Mouse (Mus musculus): ENCODE results near the gene Sfxn2. TPM values are rescaled to one million over a fixed set of nuclear protein-coding genes. Genes with fewer than 3 reads are reported as not detected.

The Sfxn2 gene
- polyA plus RNA-seq, 1 experiment from 2014 or later = 16.7 TPM

DNA sequence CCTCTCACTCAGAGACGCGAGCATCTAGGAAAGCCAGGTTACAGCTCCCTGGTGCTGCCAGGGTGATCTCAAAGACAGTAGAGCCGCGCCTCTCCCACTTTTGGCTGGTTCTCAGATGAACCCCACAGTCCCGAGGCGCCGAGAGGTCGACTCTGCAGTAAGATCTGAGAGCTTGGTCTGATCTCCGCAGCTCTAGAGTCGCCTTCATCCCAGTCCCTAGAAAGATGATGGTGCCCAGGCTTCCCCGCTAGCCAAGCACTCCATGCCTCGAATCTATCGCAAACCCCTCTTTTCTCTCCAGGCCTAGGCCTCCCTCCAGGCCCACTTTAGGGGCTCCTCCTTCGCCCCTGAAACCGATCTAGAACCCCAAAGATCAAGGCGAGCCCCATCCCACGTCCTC, 617 bp upstream of the Sfxn2 start:
- Histone ChIP-seq H3K27me3 (replicated peaks; ENCODE audit: control insufficient read depth, insufficient read depth, low read length) (no peaks in the 10 kb centered on the region), H3K4me2 (ENCODE audit: low read depth, low read length) (peak overlapping the region; percentile 75), H3K36me3 (ENCODE audit: control insufficient read depth, insufficient read depth, low read length) (no peaks in the 10 kb centered on the region), H3K9me3 (ENCODE audit: control insufficient read depth, low read length) (no peaks in the 10 kb centered on the region), H3K4me1 (ENCODE audit: control insufficient read depth, insufficient read depth, low read length) (peaks cover 11% of the 10 kb centered on the region), H3K4me3 (ENCODE audit: low read depth, low read length) (peak overlapping the region; percentile 86), H3K27ac (replicated peaks; ENCODE audit: low read depth, low read length) (peak overlapping the region; percentile 79), H3K9ac (ENCODE audit: low read depth, low read length) (peak overlapping the region; percentile 76)
- DNase-seq (ENCODE audit: low spot score) (peak; percentile 36), ATAC-seq (ENCODE audit: low read depth) (peak; percentile 20; the same call in 1 of the 2 replicates)
- under 1% methylated on average over 17 of the region's 17 CpGs for WGBS

GRCm38 (mm10) chr19:46573990-46574389, 825 bp downstream of the Sfxn2 start:
- no peak for DNase-seq (ENCODE audit: low spot score)
- Histone ChIP-seq H3K9ac (ENCODE audit: low read depth, low read length) (peak overlapping the region; percentile 68), H3K4me1 (ENCODE audit: control insufficient read depth, insufficient read depth, low read length) (peaks cover 11% of the 10 kb centered on the region), H3K9me3 (ENCODE audit: control insufficient read depth, low read length) (no peaks in the 10 kb centered on the region), H3K4me3 (ENCODE audit: low read depth, low read length) (peak overlapping the region; percentile 86), H3K27ac (replicated peaks; ENCODE audit: low read depth, low read length) (no peak overlapping the region), H3K36me3 (ENCODE audit: control insufficient read depth, insufficient read depth, low read length) (no peaks in the 10 kb centered on the region), H3K27me3 (replicated peaks; ENCODE audit: control insufficient read depth, insufficient read depth, low read length) (no peaks in the 10 kb centered on the region), H3K4me2 (ENCODE audit: low read depth, low read length) (peak overlapping the region; percentile 75)
- ATAC-seq (ENCODE audit: low read depth) = no peak
- 43% methylated on average over 6 of the region's 6 CpGs for WGBS

GRCm38 (mm10) chr19:46575196-46575595, 2.0 kb downstream of the Sfxn2 start:
- no peak overlapping the region for H3K4me2 ChIP-seq (ENCODE audit: low read depth, low read length)
- no peaks in the 10 kb centered on the region for H3K27me3 ChIP-seq (replicated peaks; ENCODE audit: control insufficient read depth, insufficient read depth, low read length)
- ATAC-seq (ENCODE audit: low read depth) (no peak), DNase-seq (ENCODE audit: low spot score) (no peak)
- H3K27ac ChIP-seq (replicated peaks; ENCODE audit: low read depth, low read length) = no peak overlapping the region
- no peaks in the 10 kb centered on the region for H3K36me3 ChIP-seq (ENCODE audit: control insufficient read depth, insufficient read depth, low read length)
- WGBS = 52% methylated on average over 4 of the region's 4 CpGs
- no peak overlapping the region for H3K9ac ChIP-seq (ENCODE audit: low read depth, low read length)
- no peak overlapping the region for H3K4me3 ChIP-seq (ENCODE audit: low read depth, low read length)
- H3K4me1 ChIP-seq (ENCODE audit: control insufficient read depth, insufficient read depth, low read length) = peaks cover 11% of the 10 kb centered on the region
- no peaks in the 10 kb centered on the region for H3K9me3 ChIP-seq (ENCODE audit: control insufficient read depth, low read length)

GRCm38 (mm10) chr19:46587823-46588508, 14.8 kb downstream of the Sfxn2 start:
- ATAC-seq (ENCODE audit: low read depth) (peak; percentile 86), DNase-seq (ENCODE audit: low spot score) (peak; percentile 87)
- no peak overlapping the region for H3K4me3 ChIP-seq (ENCODE audit: low read depth, low read length)
- H3K9ac ChIP-seq (ENCODE audit: low read depth, low read length) = no peak overlapping the region
- H3K36me3 ChIP-seq (ENCODE audit: control insufficient read depth, insufficient read depth, low read length) = peaks cover 64% of the 10 kb centered on the region
- no peak overlapping the region for H3K4me2 ChIP-seq (ENCODE audit: low read depth, low read length)
- H3K27me3 ChIP-seq (replicated peaks; ENCODE audit: control insufficient read depth, insufficient read depth, low read length) = no peaks in the 10 kb centered on the region
- H3K27ac ChIP-seq (replicated peaks; ENCODE audit: low read depth, low read length) = no peak overlapping the region
- WGBS = 57% methylated on average over 13 of the region's 13 CpGs
- no peaks in the 10 kb centered on the region for H3K4me1 ChIP-seq (ENCODE audit: control insufficient read depth, insufficient read depth, low read length)
- no peaks in the 10 kb centered on the region for H3K9me3 ChIP-seq (ENCODE audit: control insufficient read depth, low read length)

DNA sequence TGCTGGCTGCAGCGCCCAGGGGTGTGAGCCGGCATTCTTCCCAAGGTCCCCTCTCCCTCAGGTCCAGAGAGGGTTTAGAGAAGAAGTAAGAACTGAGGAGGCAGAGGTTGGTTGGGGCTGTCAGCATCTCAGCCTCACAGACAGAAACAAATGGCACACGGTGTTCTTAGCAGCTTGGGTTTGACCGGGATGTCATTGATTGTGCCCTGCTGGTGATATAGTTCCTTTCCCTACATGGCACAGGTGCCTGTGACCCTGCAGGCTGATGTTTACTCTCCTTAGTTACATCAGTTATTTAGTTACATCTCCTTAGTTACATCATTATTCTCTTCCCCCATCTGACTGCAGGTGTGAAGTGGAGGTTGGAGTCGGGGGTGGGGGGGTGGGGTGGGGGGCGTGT, 18.4 kb downstream of the Sfxn2 start:
- H3K4me1 ChIP-seq (ENCODE audit: control insufficient read depth, insufficient read depth, low read length) = no peaks in the 10 kb centered on the region
- H3K4me3 ChIP-seq (ENCODE audit: low read depth, low read length) = no peak overlapping the region
- no peak for DNase-seq (ENCODE audit: low spot score)
- ATAC-seq (ENCODE audit: low read depth) = no peak
- WGBS = 89% methylated on average over 6 of the region's 6 CpGs
- H3K27me3 ChIP-seq (replicated peaks; ENCODE audit: control insufficient read depth, insufficient read depth, low read length) = no peaks in the 10 kb centered on the region
- H3K4me2 ChIP-seq (ENCODE audit: low read depth, low read length) = no peak overlapping the region
- H3K9me3 ChIP-seq (ENCODE audit: control insufficient read depth, low read length) = no peaks in the 10 kb centered on the region
- H3K9ac ChIP-seq (ENCODE audit: low read depth, low read length) = no peak overlapping the region
- no peak overlapping the region for H3K27ac ChIP-seq (replicated peaks; ENCODE audit: low read depth, low read length)
- peaks cover 77% of the 10 kb centered on the region for H3K36me3 ChIP-seq (ENCODE audit: control insufficient read depth, insufficient read depth, low read length)

DNA sequence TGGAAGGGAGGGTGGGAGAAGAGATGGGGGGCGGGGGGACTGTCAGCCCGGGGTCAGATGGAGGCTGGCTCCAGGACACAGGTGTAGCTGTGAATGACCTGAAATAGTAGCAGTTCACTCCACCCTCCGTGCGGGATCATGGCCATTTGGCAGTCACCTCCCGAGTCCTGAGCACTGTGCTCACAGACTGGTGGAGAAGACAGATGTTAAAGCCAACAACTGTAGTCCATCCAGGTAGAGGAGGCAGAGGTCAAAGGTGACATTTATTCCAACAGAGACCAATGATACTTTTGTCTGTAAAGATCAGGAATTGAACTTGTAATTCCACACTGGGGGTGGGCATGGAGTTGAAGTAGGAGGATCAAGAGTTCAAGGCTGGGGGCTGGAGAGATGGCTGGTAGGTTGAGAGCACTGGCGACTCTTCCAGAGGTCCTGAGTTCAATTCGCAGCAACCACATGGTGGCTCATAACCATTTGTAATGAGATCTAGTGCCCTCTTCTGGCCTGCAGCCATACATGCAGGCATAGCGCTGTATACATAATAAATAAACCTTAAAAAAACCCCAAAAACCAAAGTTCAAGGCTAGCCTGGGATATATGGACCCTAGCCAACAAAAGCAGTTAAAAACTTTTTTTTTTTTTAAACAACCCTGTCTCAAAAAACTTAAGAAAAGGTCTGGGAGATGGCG, 19.7 kb downstream of the Sfxn2 start:
- 92% methylated on average over 9 of the region's 9 CpGs for WGBS
- Histone ChIP-seq H3K27ac (replicated peaks; ENCODE audit: low read depth, low read length) (no peak overlapping the region), H3K27me3 (replicated peaks; ENCODE audit: control insufficient read depth, insufficient read depth, low read length) (no peaks in the 10 kb centered on the region), H3K4me3 (ENCODE audit: low read depth, low read length) (no peak overlapping the region), H3K9ac (ENCODE audit: low read depth, low read length) (no peak overlapping the region), H3K4me1 (ENCODE audit: control insufficient read depth, insufficient read depth, low read length) (0 out of 2 replicates have a peak, but pooled peaks cover under 1% of the 10 kb centered on the region), H3K9me3 (ENCODE audit: control insufficient read depth, low read length) (no peaks in the 10 kb centered on the region), H3K36me3 (ENCODE audit: control insufficient read depth, insufficient read depth, low read length) (peaks cover 83% of the 10 kb centered on the region), H3K4me2 (ENCODE audit: low read depth, low read length) (no peak overlapping the region)
- DNase-seq (ENCODE audit: low spot score) (no peak), ATAC-seq (ENCODE audit: low read depth) (no peak)

GRCm38 (mm10) chr19:46598187-46598586, 25.0 kb downstream of the Sfxn2 start:
- Histone ChIP-seq H3K4me1 (ENCODE audit: control insufficient read depth, insufficient read depth, low read length) (peaks cover 10% of the 10 kb centered on the region), H3K36me3 (ENCODE audit: control insufficient read depth, insufficient read depth, low read length) (peaks cover 33% of the 10 kb centered on the region), H3K27me3 (replicated peaks; ENCODE audit: control insufficient read depth, insufficient read depth, low read length) (no peaks in the 10 kb centered on the region), H3K4me2 (ENCODE audit: low read depth, low read length) (peak overlapping the region; percentile 46), H3K27ac (replicated peaks; ENCODE audit: low read depth, low read length) (0 out of 2 replicates have a peak overlapping the region, but pooled peaks have one; percentile 17), H3K9me3 (ENCODE audit: control insufficient read depth, low read length) (no peaks in the 10 kb centered on the region), H3K4me3 (ENCODE audit: low read depth, low read length) (peak overlapping the region; percentile 98), H3K9ac (ENCODE audit: low read depth, low read length) (no peak overlapping the region)
- DNase-seq (ENCODE audit: low spot score) (no peak), ATAC-seq (ENCODE audit: low read depth) (no peak)
- 74% methylated on average over 4 of the region's 4 CpGs for WGBS

DNA sequence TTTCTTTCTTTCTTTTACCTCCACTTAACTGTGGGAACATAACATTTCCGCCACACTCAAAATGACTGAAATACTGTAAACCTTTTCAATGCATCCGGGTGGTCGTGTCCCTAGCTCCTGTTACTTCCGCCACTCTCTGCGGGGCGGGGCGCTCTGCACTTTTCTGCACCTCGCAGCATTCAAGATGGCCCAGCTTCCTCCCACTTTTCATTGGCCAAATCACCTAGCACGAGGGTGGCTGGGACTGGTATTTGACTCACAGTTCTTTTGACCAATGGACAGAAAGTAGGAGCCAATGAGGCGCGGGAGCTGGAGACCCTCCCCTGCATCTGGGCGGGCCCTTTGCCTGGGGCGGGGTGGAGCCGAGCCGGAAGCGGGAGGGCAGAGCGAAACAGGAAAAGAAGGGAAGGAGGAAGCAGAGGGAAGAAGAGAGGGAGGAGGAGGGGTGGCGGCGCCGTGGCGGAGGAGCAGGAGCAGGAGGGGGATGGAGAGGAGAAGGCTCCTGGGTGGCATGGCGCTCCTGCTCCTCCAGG, 25.6 kb downstream of the Sfxn2 start, which contains the start of gene Wbp1l:
Gene Wbp1l (plus strand): TSS at position 365 of the 533 bp plus-strand sequence.
- ATAC-seq (ENCODE audit: low read depth) (peak; percentile 99), DNase-seq (ENCODE audit: low spot score) (peak; percentile 100)
- Histone ChIP-seq H3K4me2 (ENCODE audit: low read depth, low read length) (peak within 1 kb of the TSS; percentile 91), H3K9ac (ENCODE audit: low read depth, low read length) (peak within 1 kb of the TSS; percentile 89), H3K4me1 (ENCODE audit: control insufficient read depth, insufficient read depth, low read length) (peaks cover 10% of the 10 kb centered on the region), H3K36me3 (ENCODE audit: control insufficient read depth, insufficient read depth, low read length) (peaks cover 30% of the 10 kb centered on the region), H3K27me3 (replicated peaks; ENCODE audit: control insufficient read depth, insufficient read depth, low read length) (no peaks in the 10 kb centered on the region), H3K27ac (replicated peaks; ENCODE audit: low read depth, low read length) (peak within 1 kb of the TSS; percentile 17; the same call in 1 of the 2 replicates), H3K4me3 (ENCODE audit: low read depth, low read length) (peak within 1 kb of the TSS; percentile 98), H3K9me3 (ENCODE audit: control insufficient read depth, low read length) (no peaks in the 10 kb centered on the region)
- WGBS = under 1% methylated on average over 21 of the region's 22 CpGs

All from embryonic facial prominence, embryonic 14.5 days (tissue).